Mouse (Mus musculus): Measurements from ENCODE around the gene Larp6.

Larp6 gene

DNA sequence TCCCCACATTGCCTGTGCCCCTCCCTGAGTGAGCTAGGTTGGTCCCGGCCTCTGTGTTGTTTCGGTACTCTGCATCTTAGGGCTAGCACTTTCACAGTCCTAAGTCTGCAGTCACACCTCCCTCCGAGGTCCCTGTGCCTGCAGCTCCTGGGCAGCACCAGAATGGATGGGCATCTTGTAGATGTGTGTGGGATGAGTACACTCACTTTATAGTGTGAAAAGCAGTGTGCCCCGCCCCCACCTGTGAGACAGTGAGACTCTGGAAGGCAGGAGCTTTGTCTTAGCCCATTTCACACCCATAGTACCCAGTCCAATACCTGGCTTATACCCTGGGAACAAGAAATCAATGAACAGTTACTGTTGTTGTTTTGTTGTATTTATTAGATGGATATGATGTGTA, 2.5 kb downstream of the Larp6 start:
- DNase-seq (ENCODE audit: low spot score in 2 of 2): no peak

DNA sequence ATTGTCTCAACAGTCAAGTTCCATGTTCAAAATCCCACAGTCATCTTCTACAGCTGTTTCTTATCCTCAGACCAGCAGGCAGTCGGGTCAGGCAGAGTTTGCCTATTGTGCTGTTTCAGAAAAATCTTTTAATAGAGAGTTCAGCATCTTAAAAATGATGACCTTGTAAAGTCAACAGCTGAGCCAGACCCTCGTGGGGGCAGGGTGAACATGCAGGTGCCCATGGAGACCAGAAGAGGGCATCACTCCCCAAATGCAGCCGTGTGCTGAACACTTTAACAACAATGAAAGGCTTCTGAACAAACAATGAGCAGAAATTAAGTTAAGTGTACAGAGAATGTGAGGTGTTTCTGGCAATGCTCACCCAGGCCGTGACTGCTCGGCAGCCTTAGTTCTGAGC, 3.0 kb downstream of the Larp6 start:
- no peak for DNase-seq (ENCODE audit: low spot score in 2 of 2)

DNA sequence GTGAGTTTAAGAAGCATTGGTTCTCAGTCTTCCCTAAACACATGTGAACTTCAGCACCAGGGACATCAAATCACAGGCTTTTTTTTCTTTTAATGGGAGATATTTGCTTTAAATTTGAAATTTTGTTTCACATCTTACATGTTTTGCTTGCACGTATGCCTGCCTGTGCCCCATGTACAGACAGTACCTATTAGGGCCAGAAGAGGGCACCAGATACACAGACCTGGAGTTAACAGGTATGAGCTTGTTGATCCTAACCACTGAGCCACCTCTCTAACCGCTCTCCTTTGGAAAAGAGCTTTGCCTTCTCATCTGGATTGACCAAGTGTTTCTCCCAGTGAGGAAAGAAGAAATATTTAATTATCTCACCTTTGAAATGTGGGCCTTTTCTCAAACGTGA, 5.5 kb downstream of the Larp6 start:
- DNase-seq (ENCODE audit: low spot score in 2 of 2): peak; percentile 5 to 21

DNA sequence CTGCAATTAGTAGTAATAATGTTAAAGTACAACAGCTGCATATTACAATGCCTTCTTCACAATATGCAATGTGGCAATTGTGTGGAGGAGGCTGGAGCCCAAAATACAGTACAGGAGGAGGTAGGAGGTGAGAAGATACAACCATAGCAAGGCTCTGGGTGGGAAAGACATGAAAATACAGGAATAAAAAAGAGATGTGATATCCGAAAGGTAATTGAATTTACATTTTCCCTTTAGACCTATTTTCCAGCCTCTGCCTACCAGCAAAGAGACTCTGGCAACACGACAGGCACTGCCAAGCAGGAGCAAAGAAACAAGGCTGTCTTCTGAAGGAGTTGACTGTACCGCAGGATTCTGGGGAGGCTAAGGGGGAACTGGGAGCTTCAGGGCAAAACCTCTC, 6.9 kb downstream of the Larp6 start:
- DNase-seq (ENCODE audit: low spot score in 2 of 2): no peak

DNA sequence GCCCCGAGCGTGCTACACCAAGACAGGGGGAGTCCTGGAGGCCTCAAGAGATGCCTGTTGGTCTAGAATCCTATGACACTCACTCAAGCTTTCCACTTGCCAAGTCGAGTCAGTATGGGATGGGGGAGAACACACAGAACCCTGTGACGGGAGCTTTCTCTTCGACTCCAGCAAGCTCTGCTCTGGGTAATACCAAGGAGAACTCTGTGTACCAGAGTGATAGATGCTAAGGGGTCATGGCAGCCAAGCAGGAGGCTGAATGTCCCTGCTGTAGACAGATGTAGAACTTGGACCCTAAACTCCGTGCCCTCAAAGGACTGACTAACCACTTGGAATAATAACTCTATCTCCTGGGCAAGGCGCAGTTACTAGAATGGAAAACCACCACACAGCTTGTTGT, 12.2 kb downstream of the Larp6 start:
- no peak for DNase-seq (ENCODE audit: low spot score in 2 of 2)

DNA sequence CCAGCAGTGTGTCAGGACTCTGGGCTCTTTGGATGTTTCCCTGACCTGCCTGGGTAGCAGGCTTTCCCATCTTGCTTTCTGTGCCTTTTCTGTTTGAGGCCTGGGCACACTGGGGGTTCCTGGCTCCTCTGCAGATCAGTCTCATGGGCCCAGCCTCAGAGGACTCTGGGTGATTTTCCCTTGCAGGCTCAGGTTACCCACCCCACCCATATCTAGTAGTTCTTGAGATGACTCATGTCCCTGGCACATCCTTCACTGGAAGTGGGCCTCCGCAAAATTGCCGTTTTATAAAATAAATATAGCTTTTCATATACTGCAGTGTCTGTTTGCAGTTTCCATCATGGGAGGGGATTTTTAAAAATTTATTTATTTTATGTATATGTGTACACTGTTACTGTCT, 21.5 kb downstream of the Larp6 start:
- no peak for DNase-seq (ENCODE audit: low spot score in 2 of 2)

DNA sequence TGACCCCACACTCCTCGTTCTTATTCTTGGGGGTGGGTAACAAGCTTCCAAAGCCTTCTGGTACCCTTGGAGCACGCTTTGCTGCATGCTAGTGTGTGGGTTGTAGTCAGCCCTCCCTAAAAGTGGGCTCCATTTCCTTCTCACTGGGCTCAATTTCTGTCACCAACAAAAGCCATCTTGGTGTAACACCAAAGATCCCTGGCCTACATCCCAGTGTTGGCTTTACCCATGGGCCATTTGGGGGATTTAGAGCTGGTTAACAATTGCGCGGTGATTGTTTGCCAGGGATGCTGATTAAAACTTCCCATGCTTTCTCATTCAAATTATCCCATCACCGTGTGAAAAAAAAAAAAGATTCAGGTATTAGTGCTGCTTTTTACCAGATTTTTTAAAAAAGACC, 26.3 kb downstream of the Larp6 start:
- DNase-seq (ENCODE audit: low spot score in 2 of 2): no peak

DNA sequence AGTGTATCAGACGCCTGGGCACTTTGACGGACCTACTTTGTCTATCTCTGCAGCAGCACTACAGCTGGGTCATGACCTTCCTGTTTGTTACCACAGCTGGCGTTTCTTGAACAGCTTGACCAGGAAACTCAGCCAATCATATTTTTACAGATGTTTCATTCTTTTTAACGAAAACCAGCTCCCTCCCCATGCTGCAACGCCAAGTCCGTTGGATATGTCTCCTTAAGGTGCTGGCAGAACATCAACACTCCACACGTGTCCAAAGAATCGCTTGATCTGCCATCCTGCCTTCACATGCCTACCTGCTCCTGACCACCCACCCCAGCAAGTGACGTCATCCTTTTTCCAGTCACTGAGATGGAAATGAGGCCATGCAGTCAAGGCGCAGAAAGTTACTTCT, 28.6 kb downstream of the Larp6 start:
- DNase-seq (ENCODE audit: low spot score in 2 of 2): no peak

DNA sequence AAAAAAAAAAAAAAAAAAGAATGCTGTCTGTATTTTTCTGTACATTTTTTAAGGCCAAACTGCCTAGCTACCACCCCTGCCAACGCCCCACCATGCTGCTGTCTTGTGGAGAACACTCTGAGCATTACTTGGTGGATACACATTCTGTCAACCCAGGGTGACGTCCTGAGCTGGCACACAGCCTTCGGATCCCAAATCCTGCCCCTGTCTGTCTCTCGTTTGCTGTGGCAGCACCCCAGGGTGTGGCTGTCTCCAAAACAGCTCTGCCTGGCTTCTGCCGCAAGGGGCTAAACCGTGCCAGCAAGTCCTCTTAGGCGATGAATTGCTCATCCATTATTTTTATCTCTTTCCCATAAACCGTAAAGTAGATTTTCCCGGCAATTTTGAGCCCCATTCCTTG, 29.7 kb downstream of the Larp6 start:
- no peak for DNase-seq (ENCODE audit: low spot score in 2 of 2)

DNA sequence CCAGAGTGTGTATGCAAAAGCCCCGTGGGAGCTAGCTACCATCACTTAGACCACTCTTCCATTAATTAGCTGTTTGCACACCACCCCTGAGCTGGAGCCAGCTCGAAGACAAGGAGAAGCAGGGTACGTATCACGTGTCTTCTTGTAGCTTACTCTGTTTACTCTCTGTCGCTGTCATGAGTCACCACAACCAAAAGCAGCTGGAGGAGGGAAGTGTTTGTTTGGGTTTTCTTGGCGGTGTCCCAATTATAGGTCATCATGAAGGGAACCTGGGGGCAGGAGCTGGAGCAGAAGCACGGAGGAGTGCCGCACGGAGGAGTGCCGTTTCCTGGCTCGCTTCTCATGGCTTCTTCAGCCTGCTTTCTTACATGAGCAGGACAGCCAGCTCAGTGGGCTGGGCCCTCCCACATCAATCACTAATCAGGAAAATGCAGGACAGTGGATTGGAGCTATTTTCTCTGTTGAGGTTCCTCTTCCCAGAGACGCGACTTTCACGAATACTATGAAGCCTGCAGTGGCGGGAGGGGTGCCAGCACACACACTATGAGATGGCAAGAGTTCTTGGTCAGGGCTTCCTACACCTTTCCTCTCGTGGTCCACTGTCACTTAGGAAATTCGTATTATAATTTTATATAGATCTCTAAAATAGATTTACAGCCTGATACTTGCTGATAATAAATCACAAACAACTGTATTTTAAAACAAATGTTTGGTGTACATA, 30.6 kb downstream of the Larp6 start:
- DNase-seq (ENCODE audit: low spot score in 2 of 2): no peak

DNA sequence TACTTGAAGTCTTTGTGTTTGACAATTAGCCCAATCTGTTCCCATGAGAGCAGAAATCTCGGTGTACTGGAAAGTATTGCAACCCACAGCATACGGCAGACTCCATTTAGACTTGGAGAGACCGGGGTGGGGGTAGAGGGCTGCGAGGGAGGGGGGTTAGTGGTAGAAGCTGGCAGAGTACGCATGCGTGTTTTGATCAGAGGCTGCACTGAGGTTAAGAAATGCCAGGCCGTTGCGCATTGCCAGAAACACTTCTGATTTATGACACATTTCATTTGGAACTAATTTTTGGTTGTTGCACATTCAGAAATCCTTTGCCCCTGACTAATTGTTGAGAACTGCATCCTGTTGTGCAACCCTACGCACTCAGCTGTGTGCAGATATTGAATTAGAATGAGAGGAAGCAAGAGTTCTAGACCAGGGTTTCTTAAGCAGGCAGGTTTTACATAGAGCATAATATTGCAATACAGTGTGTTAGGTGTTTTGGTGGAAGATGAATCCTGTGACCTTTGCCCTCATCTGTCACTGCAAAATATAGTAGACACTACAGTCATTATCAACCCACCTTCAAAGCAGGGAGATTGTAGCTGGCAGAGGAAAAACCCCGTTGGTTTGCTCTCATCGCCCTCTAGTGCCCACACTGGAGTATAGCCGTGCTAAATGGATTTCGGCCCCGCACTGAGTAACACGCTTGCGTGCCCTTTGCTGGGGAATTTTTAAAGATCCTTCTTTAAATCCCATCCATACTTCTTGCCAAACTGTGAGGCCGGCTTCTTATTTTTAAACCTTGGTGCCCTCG, 31.6 kb downstream of the Larp6 start:
- peak in 1 of 2 experiments; percentile 21 for DNase-seq (ENCODE audit: low spot score in 2 of 2)

DNA sequence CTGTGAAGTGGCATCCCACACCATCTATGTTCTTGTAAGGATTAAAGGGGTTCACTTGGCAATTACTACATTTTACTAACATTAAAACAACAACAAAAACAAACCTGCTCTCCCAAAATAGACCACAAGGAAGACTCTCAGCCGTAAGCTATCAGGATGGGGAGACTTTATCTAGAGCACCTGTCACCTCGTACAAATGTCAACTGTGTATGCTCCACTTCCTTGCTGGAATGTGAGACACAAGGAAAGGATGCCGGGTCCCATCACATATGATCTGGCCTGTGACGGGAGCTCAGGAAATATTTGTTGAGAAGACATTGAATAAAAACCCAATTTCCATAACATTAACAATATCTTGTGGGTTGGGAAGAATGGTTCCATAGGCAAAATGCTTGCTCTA, 32.2 kb downstream of the Larp6 start:
- no peak for DNase-seq (ENCODE audit: low spot score in 2 of 2)

DNA sequence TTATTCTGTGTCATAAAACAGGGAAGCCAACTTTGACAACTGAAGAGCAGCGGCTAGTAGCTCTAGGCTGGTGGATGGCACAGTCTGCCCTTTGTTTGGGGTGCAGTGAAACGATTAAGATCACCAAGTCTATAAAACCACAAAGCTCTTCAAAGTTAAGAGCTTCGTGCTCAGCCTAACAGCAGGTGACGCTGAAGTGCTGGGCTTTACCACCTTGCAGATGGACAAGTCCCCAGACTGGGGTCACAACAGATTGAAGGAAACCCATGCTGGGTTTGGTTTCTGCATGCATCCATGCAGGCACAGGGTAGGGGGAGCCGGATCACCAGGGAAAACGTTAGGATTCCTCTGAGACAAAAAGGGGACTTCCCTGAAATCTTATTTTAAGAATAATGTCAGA, 33.8 kb downstream of the Larp6 start:
- DNase-seq (ENCODE audit: low spot score in 2 of 2): no peak

DNA sequence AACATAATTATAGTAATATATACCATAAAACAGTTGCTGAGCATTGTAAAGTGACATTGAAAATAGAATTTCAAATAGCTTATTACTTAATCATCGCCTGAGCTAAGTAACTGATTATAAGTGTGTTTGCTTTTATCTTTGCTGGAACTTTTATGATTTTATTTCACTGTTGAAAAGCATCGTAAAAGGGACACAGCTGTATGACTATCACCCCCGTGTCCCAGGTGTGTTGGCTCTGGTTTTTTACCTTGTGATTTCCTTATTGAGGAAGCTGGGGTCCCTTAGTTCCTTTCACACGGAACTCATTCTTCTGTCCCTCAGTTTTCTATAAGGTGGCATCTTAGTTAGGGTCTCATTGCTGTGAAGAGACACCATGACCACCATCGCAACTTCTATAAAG, 34.9 kb downstream of the Larp6 start:
- no peak for DNase-seq (ENCODE audit: low spot score in 2 of 2)

DNA sequence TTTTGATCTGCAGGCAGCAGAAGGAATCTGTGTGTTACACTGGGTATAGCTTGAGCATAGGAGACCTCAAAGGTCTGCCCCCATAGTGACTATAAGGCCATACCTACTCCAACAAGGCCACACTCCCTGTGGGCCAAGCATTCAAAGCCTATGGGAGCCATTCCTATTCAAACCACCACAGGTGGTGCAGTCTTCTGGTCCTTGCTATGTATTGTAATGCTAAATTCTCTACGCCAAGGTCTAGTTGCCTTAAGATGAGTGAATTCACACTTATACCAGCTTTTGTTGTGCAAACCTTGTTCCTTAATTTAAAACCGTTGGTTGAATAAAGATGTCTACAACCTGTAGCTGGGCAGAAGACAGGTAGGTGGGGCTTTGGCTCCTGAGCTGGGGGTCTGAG, 35.4 kb downstream of the Larp6 start:
- no peak for DNase-seq (ENCODE audit: low spot score in 2 of 2)

DNA sequence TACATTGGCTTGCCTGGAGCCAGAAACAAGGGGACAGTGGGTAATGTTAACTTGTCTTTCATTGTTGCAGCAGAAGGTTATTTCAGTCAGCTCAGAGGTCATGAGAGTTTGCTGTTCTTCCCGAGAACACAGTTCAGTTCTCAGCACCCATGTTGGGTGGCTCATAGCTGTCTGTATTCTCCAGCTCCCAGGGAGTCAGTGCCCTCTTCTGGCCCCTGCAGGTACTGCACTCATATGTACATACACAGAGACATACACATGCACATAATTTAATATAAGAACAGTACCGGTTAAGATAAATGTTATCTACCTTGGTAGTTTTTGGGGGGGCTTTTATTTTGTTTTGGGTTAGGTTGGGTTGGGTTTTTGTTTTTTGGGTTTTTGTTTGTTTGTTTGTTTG, 36.3 kb downstream of the Larp6 start:
- DNase-seq (ENCODE audit: low spot score in 2 of 2): no peak

DNA sequence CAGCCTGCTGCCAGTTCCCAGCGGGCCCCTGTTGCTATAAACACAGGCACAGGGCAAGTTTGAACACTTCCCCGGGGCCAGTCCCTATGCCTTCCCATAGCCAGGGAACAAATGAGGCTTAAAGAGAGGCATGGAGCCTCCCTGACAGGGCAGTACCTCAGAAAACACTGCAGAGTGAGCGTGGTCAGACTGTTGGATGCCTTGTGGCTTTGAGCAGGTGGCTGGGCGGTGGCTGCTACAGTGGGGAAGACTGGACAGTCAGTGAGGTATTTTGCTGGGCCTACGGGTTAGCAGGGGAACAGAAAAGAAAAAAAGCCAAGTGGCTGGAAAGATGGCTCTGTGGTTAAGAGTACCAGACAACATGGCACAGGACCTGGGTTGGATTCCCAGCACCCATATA, 38.3 kb downstream of the Larp6 start:
- DNase-seq (ENCODE audit: low spot score in 2 of 2): no peak

DNA sequence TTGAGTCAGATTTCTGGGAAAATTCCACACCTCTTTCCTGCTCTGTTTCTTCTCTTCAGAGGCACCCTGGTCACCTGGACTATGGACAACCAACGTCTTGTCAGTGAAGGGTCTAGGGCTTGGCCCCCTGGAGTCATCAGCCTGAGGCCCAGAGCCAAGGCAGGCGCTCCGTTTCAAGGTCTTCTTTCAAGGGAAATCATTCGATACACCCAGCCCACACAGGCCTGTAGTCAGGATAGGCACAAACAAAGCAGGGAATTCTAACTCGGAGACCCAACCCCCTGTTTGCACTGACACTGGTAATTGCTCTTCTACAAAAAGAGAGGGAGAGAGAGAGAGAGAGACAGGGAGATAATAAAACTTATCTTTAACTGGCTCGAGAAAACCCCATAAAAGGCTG, 39.2 kb downstream of the Larp6 start:
- DNase-seq (ENCODE audit: low spot score in 2 of 2): no peak

DNA sequence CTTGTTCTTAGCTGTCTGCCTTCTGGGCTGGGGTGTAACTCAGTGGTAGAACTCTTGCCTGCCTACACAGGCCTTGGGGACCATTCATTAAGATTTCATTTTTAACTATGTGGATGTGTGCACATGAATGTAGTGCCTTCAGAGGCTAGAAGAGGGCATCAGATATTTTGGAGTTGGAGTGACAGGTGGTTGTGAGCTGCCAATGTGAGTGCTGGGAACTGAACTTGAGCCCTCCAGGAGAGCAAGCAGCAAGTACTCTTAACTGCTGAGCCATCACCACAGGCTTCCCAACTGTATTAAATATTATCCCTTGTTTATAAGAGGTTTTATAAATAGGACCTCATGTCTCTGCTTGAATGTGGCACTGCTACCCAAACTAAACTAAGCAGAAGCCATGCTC, 39.8 kb downstream of the Larp6 start:
- no peak for DNase-seq (ENCODE audit: low spot score in 2 of 2)

DNA sequence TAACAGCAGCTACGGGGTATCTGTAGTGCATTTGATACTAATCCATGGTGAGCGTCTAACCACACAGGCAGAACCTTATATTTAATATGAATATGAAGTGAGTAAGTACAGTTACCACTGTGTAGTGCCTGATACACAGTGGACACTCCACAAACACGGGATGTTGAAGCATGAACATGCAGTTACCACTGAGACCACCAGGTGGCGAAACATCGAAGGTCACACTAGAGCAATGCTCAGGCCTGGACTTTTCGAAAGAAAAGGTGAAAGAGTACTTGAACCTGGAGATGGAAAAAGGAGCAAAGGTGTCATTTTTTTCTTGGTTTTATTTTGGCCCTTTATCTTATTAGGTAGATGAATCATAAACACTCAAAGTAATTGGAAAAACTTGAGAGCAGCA, 43.5 kb downstream of the Larp6 start:
- DNase-seq (ENCODE audit: low spot score in 2 of 2): peak; percentile 16 to 47

DNA sequence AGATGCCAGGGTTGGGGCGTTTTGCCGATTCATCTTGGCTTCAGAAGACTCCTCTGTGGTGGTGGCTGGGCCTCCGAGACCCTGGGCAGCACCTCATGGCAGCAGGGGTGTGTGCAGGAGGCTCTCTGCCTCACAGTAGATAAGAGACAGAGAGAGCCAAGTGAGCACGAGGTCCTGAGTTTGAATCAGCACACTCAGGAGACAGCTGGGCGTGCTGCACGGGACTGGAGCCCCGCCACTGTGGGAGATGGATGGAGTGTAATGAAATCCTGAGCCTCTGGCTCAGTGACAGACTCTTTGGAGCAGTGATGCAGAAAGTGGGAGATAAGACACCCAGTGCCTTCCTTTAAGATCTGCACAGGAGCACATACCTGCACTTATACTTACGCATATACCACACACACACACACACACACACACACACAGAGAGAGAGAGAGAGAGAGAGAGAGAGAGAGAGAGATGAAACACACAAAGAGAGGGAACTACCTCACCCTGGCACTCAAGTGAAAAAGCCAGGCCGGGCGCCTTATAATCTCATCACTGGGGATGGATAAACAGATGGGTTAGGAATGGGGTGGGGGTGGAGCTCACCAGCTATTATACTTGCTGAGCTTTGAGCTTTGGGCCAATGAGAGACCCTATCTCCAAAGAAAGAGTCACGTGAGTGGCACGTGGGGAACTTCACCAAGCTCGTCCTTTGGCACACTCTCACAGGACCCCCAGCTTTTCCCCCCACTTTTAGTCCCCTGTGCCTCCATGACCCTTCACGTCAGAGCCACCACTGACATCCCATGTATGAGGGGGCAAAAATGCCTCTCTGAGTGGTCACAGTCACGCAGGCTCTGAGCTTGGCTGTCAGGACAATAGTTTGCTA, 44.3 kb downstream of the Larp6 start:
- no peak for DNase-seq (ENCODE audit: low spot score in 2 of 2)

DNA sequence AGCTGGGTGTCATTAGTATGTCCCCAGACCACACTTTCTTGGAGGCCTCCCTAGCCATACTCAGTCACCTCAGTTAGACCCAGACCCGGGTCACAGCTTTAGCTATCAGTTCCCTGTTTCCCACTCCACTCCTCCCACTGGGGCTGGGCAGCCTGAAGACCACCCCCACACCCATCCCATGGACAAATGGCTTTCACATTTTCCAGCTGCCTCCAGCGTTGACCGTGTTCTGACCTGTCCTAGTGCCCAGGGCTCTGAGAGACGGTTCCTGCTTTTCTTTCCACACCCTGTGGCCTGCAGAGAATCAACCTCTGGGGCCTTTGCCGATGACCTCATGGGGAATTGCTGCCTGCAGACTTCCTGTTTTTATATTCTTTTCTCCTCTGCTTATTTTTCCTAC, 45.0 kb downstream of the Larp6 start:
- no peak for DNase-seq (ENCODE audit: low spot score in 2 of 2)
